Mouse (Mus musculus) hindbrain, embryonic 14.5 days (tissue): ENCODE results near the gene Cpn1. TPM values are rescaled to one million over a fixed set of nuclear protein-coding genes. Genes with fewer than 3 reads are reported as not detected.
A peak's percentile ranks its signal among the peaks of the same experiment; 100 is the strongest.

Source experiments
- ATAC-seq: fragments of 200-750 bp; cut with Nextera tagmentation; 2 replicates; pipeline ENCODE4 v1.8.0; 2017; ENCODE audit warnings: moderate number of reproducible peaks, mild to moderate bottlenecking, moderate TSS enrichment, moderate library complexity; ENCODE audit not compliant: low FRiP score
- DNase-seq: peaks from one replicate; pipeline ENCODE4 v3.0.0-alpha.2; 2015; ENCODE audit warnings: low spot score
- H3K27ac ChIP-seq: fragments of 300-500 bp; sonication (generic); 2 replicates; pipeline ENCODE4 v1.5.1; 2014; ENCODE audit warnings: mild to moderate bottlenecking, moderate library complexity
- H3K27me3 ChIP-seq: fragments of 300-500 bp; sonication (generic); 2 replicates; pipeline ENCODE4 v1.6.1; 2014; ENCODE audit warnings: mild to moderate bottlenecking, low read length, mixed read lengths; ENCODE audit not compliant: control insufficient read depth, insufficient read depth
- H3K36me3 ChIP-seq: fragments of 300-500 bp; sonication (generic); replicated peaks from 2 replicates; pipeline ENCODE4 v1.6.1; 2014; ENCODE audit not compliant: control insufficient read depth, insufficient read depth
- H3K4me1 ChIP-seq: fragments of 300-500 bp; sonication (generic); replicated peaks from 2 replicates; pipeline ENCODE4 v1.6.1; 2014; ENCODE audit warnings: antibody characterized with exemption, low read length, mixed read lengths; ENCODE audit not compliant: control insufficient read depth, insufficient read depth
- H3K4me2 ChIP-seq: fragments of 300-500 bp; sonication (generic); replicated peaks from 2 replicates; pipeline ENCODE4 v1.6.1; 2014; ENCODE audit warnings: mild to moderate bottlenecking, moderate library complexity
- H3K4me3 ChIP-seq: fragments of 300-500 bp; sonication (generic); replicated peaks from 2 replicates; pipeline ENCODE4 v1.5.1; 2014; ENCODE audit warnings: mild to moderate bottlenecking, low read length
- H3K9ac ChIP-seq: fragments of 300-500 bp; sonication (generic); 2 replicates; pipeline ENCODE4 v1.6.1; 2014
- H3K9me3 ChIP-seq: fragments of 300-500 bp; sonication (generic); 2 replicates; pipeline ENCODE4 v1.6.1; 2016; ENCODE audit warnings: low read length; ENCODE audit not compliant: control insufficient read depth
- WGBS: fragments of 180-500 bp; shearing (Covaris S2); extraction: QIAGEN DNeasy Blood & Tissue Kit; methylation state at CpG from one replicate; pipeline ENCODE4 v1.1.7; 2014; 5-methylcytosine and 5-hydroxymethylcytosine counted together
- polyA plus RNA-seq: library from polyadenylated mRNA; unstranded; fragments of >200 nt; fragmentation: Nextera tagmentation; extraction: Ambion mirVana; gene quantifications from 2 replicates; pipeline ENCODE4 v1.2.1, GENCODE M21; 2014

Gene Cpn1
- polyA plus RNA-seq, 1 experiment from 2014 or later: 0.20 TPM

DNA sequence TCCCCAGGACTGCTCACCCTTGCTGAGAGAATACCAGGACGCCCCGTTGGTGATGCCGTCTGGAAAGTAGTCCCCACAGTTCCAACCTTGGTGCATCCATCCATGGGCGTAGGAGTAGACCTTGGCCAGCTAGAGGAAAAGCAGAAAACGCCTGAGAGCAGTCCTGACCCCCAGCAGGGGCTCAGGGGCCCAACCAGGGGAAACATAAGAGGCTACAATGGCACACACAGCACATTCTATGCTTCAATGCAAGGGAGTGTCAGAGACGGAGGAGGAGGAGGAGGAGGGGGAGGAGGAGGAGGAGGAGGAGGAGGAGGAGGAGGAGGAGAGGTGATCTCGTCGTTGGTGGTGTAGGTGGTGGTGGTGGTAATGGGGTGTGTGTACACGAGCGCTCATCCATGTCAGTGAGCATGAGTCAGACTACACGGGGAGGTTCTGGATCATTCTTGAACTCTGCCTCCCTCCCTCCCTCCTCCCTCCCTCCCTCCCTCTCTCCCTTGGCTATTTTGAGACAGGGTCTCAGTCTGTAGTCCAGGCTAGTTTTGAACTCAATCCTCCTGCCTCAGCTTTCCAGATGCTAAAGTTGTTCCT lies 17.8 kb downstream of the Cpn1 start:
- Histone ChIP-seq H3K27me3 (no peaks in the 10 kb centered on the region), H3K27ac (no peak overlapping the region), H3K9ac (no peak overlapping the region), H3K4me1 (no peaks in the 10 kb centered on the region), H3K36me3 (no peaks in the 10 kb centered on the region), H3K4me3 (no peak overlapping the region), H3K9me3 (no peaks in the 10 kb centered on the region), H3K4me2 (no peak overlapping the region)
- ATAC-seq (no peak), DNase-seq (no peak)
- WGBS: 50% methylated on average over 9 of the region's 11 CpGs

DNA sequence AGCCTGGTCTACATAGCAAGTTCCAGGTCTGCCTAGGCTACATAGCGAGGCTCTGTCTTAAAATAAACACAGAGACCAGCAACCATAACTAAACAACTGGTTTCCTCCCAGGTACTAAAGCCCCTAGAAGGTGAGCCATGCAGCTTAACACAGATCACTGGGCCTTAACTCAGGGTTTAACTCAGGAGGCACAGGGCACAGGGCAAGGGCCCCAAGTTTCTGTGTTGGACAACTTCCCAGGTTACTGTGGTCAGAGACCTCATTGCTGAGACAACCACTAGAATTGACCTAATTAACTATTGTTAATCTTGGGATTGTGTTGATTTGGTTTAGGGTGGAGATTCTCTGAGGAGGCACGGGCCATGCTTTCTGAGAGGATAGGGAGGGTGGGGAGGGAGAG lies 19.9 kb downstream of the Cpn1 start:
- no peak overlapping the region for H3K27ac ChIP-seq
- H3K4me1 ChIP-seq: no peaks in the 10 kb centered on the region
- H3K4me3 ChIP-seq: no peak overlapping the region
- H3K27me3 ChIP-seq: no peaks in the 10 kb centered on the region
- WGBS: 91% methylated on average over 2 of the region's 2 CpGs
- H3K9me3 ChIP-seq: no peaks in the 10 kb centered on the region
- no peak for ATAC-seq
- H3K9ac ChIP-seq: no peak overlapping the region
- DNase-seq: no peak
- no peak overlapping the region for H3K4me2 ChIP-seq
- H3K36me3 ChIP-seq: no peaks in the 10 kb centered on the region

DNA sequence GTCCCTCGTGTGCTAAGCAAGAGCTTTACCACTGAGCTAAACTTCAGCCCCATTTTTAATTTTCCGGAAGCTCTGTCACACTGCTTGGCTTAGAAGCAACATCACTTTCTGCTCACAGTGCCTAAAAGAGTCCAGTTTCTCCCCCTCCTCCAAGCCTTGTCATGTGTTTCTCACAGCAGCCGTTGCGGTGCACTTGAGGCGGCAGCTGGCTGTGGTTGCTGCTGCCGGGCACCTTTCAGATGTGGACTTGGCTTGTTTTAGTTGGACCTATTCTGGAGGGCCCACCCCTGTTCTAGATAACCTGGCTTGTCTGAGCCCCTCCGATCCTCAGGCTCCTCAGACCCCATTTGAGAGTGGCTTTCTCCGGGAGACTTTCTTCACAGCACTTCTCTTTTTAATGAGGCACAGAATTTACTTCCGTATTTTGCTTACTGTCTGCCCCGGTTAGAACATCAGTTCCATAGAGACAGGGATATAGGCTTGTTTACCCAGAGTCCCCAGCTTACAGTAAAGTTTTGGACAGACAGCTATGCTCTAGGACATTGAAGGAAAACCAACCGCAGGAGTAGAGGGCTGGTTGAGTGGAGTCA lies 20.8 kb downstream of the Cpn1 start:
- H3K4me3 ChIP-seq: no peak overlapping the region
- H3K9me3 ChIP-seq: no peaks in the 10 kb centered on the region
- no peaks in the 10 kb centered on the region for H3K4me1 ChIP-seq
- H3K9ac ChIP-seq: no peak overlapping the region
- no peak overlapping the region for H3K4me2 ChIP-seq
- no peaks in the 10 kb centered on the region for H3K27me3 ChIP-seq
- no peak overlapping the region for H3K27ac ChIP-seq
- DNase-seq: no peak
- ATAC-seq: no peak
- WGBS: 90% methylated on average over 11 of the region's 11 CpGs
- no peaks in the 10 kb centered on the region for H3K36me3 ChIP-seq

DNA sequence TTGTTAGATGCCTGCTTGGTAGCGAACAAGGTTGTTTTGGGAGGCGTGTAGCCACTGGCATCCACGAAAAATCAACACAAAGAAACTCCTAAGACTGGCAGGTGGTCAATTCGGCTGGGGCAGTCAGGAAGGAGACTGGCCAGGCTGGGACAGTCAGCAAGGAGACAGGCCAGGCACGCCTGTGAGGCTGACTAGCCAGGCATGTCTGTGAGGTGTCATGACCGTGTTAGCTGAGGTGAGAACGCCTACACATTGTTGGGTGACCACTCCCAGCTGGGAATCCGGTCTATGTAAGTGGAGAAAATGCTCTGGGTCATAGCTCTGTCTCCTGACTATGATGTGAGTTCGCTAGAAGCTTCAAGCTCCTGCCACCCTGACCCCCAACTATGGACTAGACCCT lies 23.6 kb downstream of the Cpn1 start:
- no peaks in the 10 kb centered on the region for H3K36me3 ChIP-seq
- ATAC-seq (no peak), DNase-seq (no peak)
- H3K9me3 ChIP-seq: no peaks in the 10 kb centered on the region
- H3K27ac ChIP-seq: no peak overlapping the region
- no peak overlapping the region for H3K4me2 ChIP-seq
- H3K4me1 ChIP-seq: no peaks in the 10 kb centered on the region
- no peaks in the 10 kb centered on the region for H3K27me3 ChIP-seq
- WGBS: 69% methylated on average over 9 of the region's 9 CpGs
- H3K9ac ChIP-seq: no peak overlapping the region
- H3K4me3 ChIP-seq: no peak overlapping the region

DNA sequence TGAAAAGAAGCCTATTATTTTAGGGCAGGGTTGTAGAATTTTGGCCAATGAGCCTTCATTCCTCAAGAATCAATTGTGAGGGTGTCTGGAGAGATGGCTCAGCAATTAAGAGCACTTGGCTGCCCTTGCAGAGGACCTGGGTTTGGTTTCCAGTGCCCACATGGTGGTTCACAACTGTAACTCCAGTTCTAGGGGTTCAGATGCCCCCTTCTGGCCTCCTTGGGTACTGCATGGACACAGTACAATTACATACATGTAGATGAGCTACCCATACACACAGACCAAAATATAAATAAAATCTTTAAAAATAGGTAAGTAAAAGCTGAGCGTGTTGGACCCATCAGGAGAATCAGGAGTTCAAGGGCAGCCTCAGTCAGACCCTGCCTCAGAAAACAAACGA lies 25.2 kb downstream of the Cpn1 start:
- Histone ChIP-seq H3K4me3 (no peak overlapping the region), H3K27ac (no peak overlapping the region), H3K9ac (no peak overlapping the region), H3K27me3 (no peaks in the 10 kb centered on the region), H3K36me3 (no peaks in the 10 kb centered on the region), H3K9me3 (no peaks in the 10 kb centered on the region), H3K4me2 (no peak overlapping the region), H3K4me1 (no peaks in the 10 kb centered on the region)
- no peak for DNase-seq
- 84% methylated on average over 2 of the region's 2 CpGs for WGBS
- ATAC-seq: no peak

DNA sequence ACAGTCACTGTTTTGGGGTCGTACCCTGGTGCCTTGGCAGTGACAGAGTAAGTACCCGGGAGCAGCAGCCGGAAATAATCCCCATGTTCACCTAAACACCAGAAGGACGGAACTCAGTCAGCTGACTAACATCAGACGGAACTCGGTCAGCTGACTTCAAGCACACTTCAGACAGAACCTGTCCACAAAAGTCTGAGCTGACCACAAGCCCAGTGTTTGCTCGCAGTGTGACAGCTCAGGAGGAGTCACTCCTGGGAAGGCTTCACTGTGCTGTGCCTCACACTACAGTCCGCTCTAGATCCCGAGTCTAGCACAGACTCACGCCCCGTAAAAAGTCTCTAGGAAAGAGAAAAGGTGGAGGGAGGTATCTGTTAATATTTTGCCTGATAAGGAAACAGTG lies 26.3 kb downstream of the Cpn1 start:
- no peaks in the 10 kb centered on the region for H3K27me3 ChIP-seq
- H3K9me3 ChIP-seq: no peaks in the 10 kb centered on the region
- DNase-seq: no peak
- no peaks in the 10 kb centered on the region for H3K36me3 ChIP-seq
- no peaks in the 10 kb centered on the region for H3K4me1 ChIP-seq
- H3K4me2 ChIP-seq: no peak overlapping the region
- H3K4me3 ChIP-seq: no peak overlapping the region
- 89% methylated on average over 11 of the region's 11 CpGs for WGBS
- no peak overlapping the region for H3K27ac ChIP-seq
- no peak for ATAC-seq
- no peak overlapping the region for H3K9ac ChIP-seq

DNA sequence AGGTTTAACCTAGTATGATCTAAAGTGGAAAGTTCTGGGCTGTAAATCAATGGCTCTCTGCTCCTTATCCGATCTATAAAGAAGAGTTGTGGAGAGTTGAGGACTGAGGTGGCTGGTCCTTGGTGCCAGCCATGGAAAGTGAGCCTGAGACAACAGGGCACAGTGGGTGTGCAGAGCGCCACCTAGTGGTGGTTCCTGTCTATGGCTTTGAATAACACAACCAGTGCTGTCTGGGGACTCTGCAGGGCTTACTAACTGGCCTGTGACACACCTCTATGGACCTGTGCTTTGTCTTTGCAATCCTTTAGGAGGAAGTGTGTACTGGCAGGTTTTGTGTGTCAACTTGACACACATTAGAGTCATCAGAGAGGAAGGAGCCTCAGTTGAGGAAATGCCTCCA lies 27.2 kb downstream of the Cpn1 start:
- H3K4me3 ChIP-seq: no peak overlapping the region
- ATAC-seq (no peak), DNase-seq (peak; percentile 70)
- H3K4me1 ChIP-seq: no peaks in the 10 kb centered on the region
- 32% methylated on average over 2 of the region's 2 CpGs for WGBS
- no peaks in the 10 kb centered on the region for H3K36me3 ChIP-seq
- H3K27me3 ChIP-seq: no peaks in the 10 kb centered on the region
- no peak overlapping the region for H3K9ac ChIP-seq
- no peak overlapping the region for H3K4me2 ChIP-seq
- H3K27ac ChIP-seq: no peak overlapping the region
- H3K9me3 ChIP-seq: no peaks in the 10 kb centered on the region

DNA sequence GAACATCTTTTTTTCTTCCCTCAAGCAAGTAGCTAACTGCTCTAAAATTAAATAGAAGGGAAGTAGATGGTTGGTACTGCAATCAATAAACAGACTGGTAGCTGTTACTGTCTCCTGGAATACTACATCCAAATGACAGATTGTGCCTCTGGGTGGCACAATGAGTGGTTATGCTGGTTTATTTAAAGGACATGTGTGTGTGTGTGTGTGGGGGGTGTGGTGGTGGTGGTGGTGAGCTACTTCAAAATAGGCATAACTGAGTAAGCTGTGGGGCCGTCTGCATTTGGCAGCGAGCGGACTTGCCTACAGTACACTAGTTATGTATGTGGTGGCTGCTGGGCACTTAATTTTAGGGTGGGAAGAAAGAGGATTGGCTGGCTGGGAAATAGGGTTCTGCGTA lies 28.5 kb downstream of the Cpn1 start:
- no peaks in the 10 kb centered on the region for H3K27me3 ChIP-seq
- no peaks in the 10 kb centered on the region for H3K36me3 ChIP-seq
- DNase-seq (no peak), ATAC-seq (no peak)
- H3K4me1 ChIP-seq: no peaks in the 10 kb centered on the region
- WGBS: 92% methylated on average over 4 of the region's 4 CpGs
- H3K27ac ChIP-seq: no peak overlapping the region
- H3K4me2 ChIP-seq: no peak overlapping the region
- no peak overlapping the region for H3K4me3 ChIP-seq
- H3K9me3 ChIP-seq: no peaks in the 10 kb centered on the region
- no peak overlapping the region for H3K9ac ChIP-seq

DNA sequence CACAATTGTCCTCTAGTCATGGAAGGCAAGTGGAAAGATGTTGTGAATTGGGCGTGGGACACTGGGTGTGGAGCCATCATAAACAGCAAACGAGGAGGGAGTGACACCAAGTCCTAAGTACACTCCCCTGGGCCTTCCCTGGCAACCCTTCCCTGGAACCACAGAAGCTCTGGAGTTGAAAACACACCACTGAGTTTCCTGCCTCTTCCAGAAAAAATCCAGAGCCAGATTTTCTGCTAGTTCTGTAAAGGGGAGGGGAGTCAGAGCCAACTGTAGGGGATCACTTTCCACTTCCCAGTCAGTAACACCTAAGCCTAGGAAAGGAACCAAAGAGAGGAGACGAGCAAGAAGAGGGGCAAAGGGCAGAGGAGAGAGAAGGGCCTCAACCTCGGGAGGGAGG lies 29.0 kb downstream of the Cpn1 start:
- WGBS: 38% methylated on average over 4 of the region's 4 CpGs
- Histone ChIP-seq H3K4me3 (no peak overlapping the region), H3K9ac (no peak overlapping the region), H3K27me3 (no peaks in the 10 kb centered on the region), H3K9me3 (no peaks in the 10 kb centered on the region), H3K4me1 (no peaks in the 10 kb centered on the region), H3K36me3 (no peaks in the 10 kb centered on the region), H3K4me2 (no peak overlapping the region), H3K27ac (no peak overlapping the region)
- DNase-seq: no peak
- ATAC-seq: no peak

DNA sequence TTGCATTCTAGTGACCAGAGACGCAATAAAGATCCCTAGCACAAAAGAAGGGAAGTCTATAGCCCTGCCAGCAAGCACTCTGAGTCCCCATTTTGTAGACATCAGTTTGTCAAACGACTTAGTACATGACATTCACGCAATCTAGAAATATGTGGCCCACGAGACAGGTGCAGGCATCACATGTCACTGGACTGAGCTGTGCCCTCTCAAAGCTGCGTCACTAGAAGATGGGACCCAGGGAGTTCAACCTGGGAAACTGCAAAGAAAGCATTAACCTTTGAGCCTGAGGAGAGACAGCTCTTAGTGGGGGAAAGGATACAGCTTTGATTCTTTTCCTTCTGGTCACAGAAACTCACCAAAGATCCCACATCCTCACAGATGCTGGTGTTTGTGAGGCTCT lies 31.1 kb downstream of the Cpn1 start:
- Histone ChIP-seq H3K4me2 (no peak overlapping the region), H3K36me3 (no peaks in the 10 kb centered on the region), H3K9me3 (no peaks in the 10 kb centered on the region), H3K9ac (no peak overlapping the region), H3K27me3 (no peaks in the 10 kb centered on the region), H3K4me1 (no peaks in the 10 kb centered on the region), H3K27ac (no peak overlapping the region), H3K4me3 (no peak overlapping the region)
- DNase-seq (no peak), ATAC-seq (no peak)
- WGBS: 67% methylated on average over 5 of the region's 5 CpGs
